Mouse (Mus musculus): Measurements from ENCODE around the gene Olfr9.
"Not testable (repeated sequence)": the region's sequence is repeated elsewhere in the genome, so short reads cannot be mapped to it uniquely, and the experiment has no call there.

Gene Olfr9

GRCm38 (mm10) chr10:128989131-128989530 is at the start of gene Olfr9:
Olfr9 (plus strand) TSS chr10:128989431.
- not testable (repeated sequence) for DNase-seq

GRCm38 (mm10) chr10:128940475-128941061 is 48.7 kb upstream of the Olfr9 start:
- no peak for DNase-seq

- no peak for DNase-seq
Measured at GRCm38 (mm10) chr10:128945675-128946074, 43.6 kb upstream of the Olfr9 start.

GRCm38 (mm10) chr10:128947496-128947895 is 41.7 kb upstream of the Olfr9 start:
- no peak for DNase-seq

GRCm38 (mm10) chr10:128950208-128950887 is 38.9 kb upstream of the Olfr9 start:
- DNase-seq: no peak

GRCm38 (mm10) chr10:128958340-128958739 is 30.9 kb upstream of the Olfr9 start:
- no peak for DNase-seq

- DNase-seq: no peak
Measured at GRCm38 (mm10) chr10:128960142-128960541, 29.1 kb upstream of the Olfr9 start.

GRCm38 (mm10) chr10:128960590-128961584 is 28.3 kb upstream of the Olfr9 start, which contains the start of gene Mettl7b:
Mettl7b (minus strand) TSS chr10:128960988.
- DNase-seq: peak; percentile 32 to 35

GRCm38 (mm10) chr10:128964961-128965360 is 24.3 kb upstream of the Olfr9 start:
- DNase-seq: no peak

- no peak for DNase-seq
Measured at GRCm38 (mm10) chr10:128965871-128966270, 23.4 kb upstream of the Olfr9 start.

GRCm38 (mm10) chr10:128968341-128968749 is 20.9 kb upstream of the Olfr9 start:
- no peak for DNase-seq

GRCm38 (mm10) chr10:128970740-128971250 is 18.4 kb upstream of the Olfr9 start:
- DNase-seq: no peak

- no peak for DNase-seq
Measured at GRCm38 (mm10) chr10:128972841-128973240, 16.4 kb upstream of the Olfr9 start.

GRCm38 (mm10) chr10:128976395-128976794 is 12.8 kb upstream of the Olfr9 start:
- DNase-seq: no peak

GRCm38 (mm10) chr10:128977522-128978114 is 11.6 kb upstream of the Olfr9 start:
- DNase-seq: peak; percentile 7 to 29

GRCm38 (mm10) chr10:128980644-128981365 is 8.4 kb upstream of the Olfr9 start:
- DNase-seq: no peak

GRCm38 (mm10) chr10:128990129-128990850 is 1.1 kb downstream of the Olfr9 start:
- DNase-seq: peak in 1 of 2 experiments; percentile 5

- DNase-seq: peak in 1 of 2 experiments; percentile 30
Measured at GRCm38 (mm10) chr10:128990994-128991393, 1.8 kb downstream of the Olfr9 start.

GRCm38 (mm10) chr10:128995796-128996195 is 6.6 kb downstream of the Olfr9 start:
- no peak for DNase-seq

- DNase-seq: no peak
Measured at GRCm38 (mm10) chr10:128996523-128997040, 7.4 kb downstream of the Olfr9 start.

Measured in thymus, adult 18-20 months (tissue).